Mouse (Mus musculus): ENCODE results near the gene Cyp4f39.

DNA sequence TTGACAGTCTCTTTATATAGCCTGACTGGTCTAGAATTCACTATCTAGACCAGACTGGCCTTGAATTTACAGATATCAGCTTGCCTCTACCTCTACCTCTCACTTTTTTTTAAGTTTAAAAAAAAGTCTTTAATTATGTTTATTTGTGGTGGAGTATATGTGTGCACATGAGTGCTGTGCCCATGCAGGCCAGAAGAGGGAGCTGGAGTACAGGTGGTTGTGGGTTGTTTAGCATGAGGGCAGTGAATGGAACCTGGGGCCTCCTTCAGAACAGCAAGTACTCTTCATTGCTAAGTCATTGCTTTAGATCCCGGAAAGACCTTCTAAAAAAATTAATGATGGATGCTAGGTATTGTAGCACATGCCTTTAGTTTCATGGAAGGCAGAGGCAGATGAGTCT, 3.5 kb upstream of the Cyp4f39 start:
- TF ChIP-seq CTCF (IDR thresholded peaks at IDR 0.05; ENCODE audit: low read depth, low read length) (peak; percentile 8), EP300 (IDR thresholded peaks at IDR 0.05; ENCODE audit: insufficient read depth, low read depth, low read length) (no peak)
